Mouse (Mus musculus) limb, embryonic 12.5 days (tissue): ENCODE results near the gene Ctnnal1. TPM values are rescaled to one million over a fixed set of nuclear protein-coding genes. Genes with fewer than 3 reads are reported as not detected.

Source experiments
- ATAC-seq: fragments of 200-750 bp; cut with Nextera tagmentation; 2 replicates; pipeline ENCODE4 v1.8.0; 2017; ENCODE audit warnings: low read depth, moderate TSS enrichment; ENCODE audit not compliant: insufficient number of reproducible peaks, insufficient read depth, low FRiP score, low TSS enrichment
- H3K27ac ChIP-seq: fragments of 300-500 bp; sonication (generic); 2 replicates; pipeline ENCODE4 v1.5.1; 2016; ENCODE audit warnings: mild to moderate bottlenecking, moderate library complexity
- H3K27me3 ChIP-seq: fragments of 300-500 bp; sonication (generic); 2 replicates; pipeline ENCODE4 v1.6.1; 2016; ENCODE audit warnings: mild to moderate bottlenecking, moderate library complexity
- H3K36me3 ChIP-seq: fragments of 300-500 bp; sonication (generic); 2 replicates; pipeline ENCODE4 v1.6.1; 2016; ENCODE audit warnings: mild to moderate bottlenecking, moderate library complexity
- H3K4me1 ChIP-seq: fragments of 300-500 bp; sonication (generic); replicated peaks from 2 replicates; pipeline ENCODE4 v1.6.1; 2016
- H3K4me2 ChIP-seq: fragments of 300-500 bp; sonication (generic); 2 replicates; pipeline ENCODE4 v1.6.1; 2016; ENCODE audit warnings: mild to moderate bottlenecking, moderate library complexity
- H3K4me3 ChIP-seq: fragments of 300-500 bp; sonication (generic); replicated peaks from 2 replicates; pipeline ENCODE4 v1.5.1; 2016; ENCODE audit warnings: mild to moderate bottlenecking
- H3K9ac ChIP-seq: fragments of 300-500 bp; sonication (generic); replicated peaks from 2 replicates; pipeline ENCODE4 v1.6.1; 2016; ENCODE audit warnings: mild to moderate bottlenecking, moderate library complexity
- H3K9me3 ChIP-seq: fragments of 300-500 bp; sonication (generic); 2 replicates; pipeline ENCODE4 v1.6.1; 2016; ENCODE audit warnings: mild to moderate bottlenecking, moderate library complexity
- WGBS: fragments of 180-500 bp; shearing (Covaris S2); methylation state at CpG from one replicate; pipeline ENCODE4 v1.1.7; 2016; 5-methylcytosine and 5-hydroxymethylcytosine counted together
- microRNA counts: library from miRNA; unstranded; fragments of <30 nt; microRNA quantifications from one replicate; lab custom pipeline; 2017
- microRNA-seq: library from miRNA; unstranded; fragments of <30 nt; microRNA quantifications from one replicate; pipeline ENCODE4, GENCODE M21; 2017
- polyA plus RNA-seq: library from polyadenylated mRNA; unstranded; fragments of >200 nt; fragmentation: Nextera tagmentation; extraction: Ambion mirVana; gene quantifications from 2 replicates; pipeline ENCODE4 v1.2.1, GENCODE M21; 2016

Ctnnal1 gene
- polyA plus RNA-seq, 1 experiment from 2014 or later: 40.4 TPM

- peaks cover 66% of the 10 kb centered on the region for H3K36me3 ChIP-seq
- peak; percentile 97 for ATAC-seq
- whole genome bisulfite sequencing: under 1% methylated on average over 72 of the region's 72 CpGs
Observed at GRCm38 (mm10) chr4:56801907-56802668, 62.9 kb downstream of the Ctnnal1 start, which contains the start of the genes Elp1 and Fam206a. Elp1 (minus strand) TSS chr4:56802331. Fam206a (plus strand) TSS chr4:56802345.

GRCm38 (mm10) chr4:56791373-56791772 is 73.6 kb downstream of the Ctnnal1 start:
- peaks cover 93% of the 10 kb centered on the region for H3K36me3 ChIP-seq
- no peak for ATAC-seq
- no peak overlapping the region for H3K9ac ChIP-seq
- WGBS: 61% methylated on average over 1 of the region's 1 CpGs
- H3K9me3 ChIP-seq: no peaks in the 10 kb centered on the region
- H3K27me3 ChIP-seq: no peaks in the 10 kb centered on the region
- H3K4me3 ChIP-seq: no peak overlapping the region
- H3K27ac ChIP-seq: no peak overlapping the region
- H3K4me1 ChIP-seq: no peaks in the 10 kb centered on the region
- no peak overlapping the region for H3K4me2 ChIP-seq

More at GRCm38 (mm10) chr4:56801907-56802668, 62.9 kb downstream of the Ctnnal1 start, which contains the start of the genes Elp1 and Fam206a:
- peak within 1 kb of the TSS; percentile 93 for H3K9ac ChIP-seq
- peaks cover 23% of the 10 kb centered on the region for H3K4me1 ChIP-seq
- peak within 1 kb of the TSS; percentile 81 for H3K4me2 ChIP-seq
- H3K4me3 ChIP-seq: peak within 1 kb of the TSS; percentile 92
- no peaks in the 10 kb centered on the region for H3K27me3 ChIP-seq
- peak within 1 kb of the TSS; percentile 83 for H3K27ac ChIP-seq
- no peaks in the 10 kb centered on the region for H3K9me3 ChIP-seq

GRCm38 (mm10) chr4:56771065-56771464 is 93.9 kb downstream of the Ctnnal1 start:
- no peak for ATAC-seq
- Histone ChIP-seq H3K9me3 (no peaks in the 10 kb centered on the region), H3K4me3 (no peak overlapping the region), H3K27me3 (no peaks in the 10 kb centered on the region), H3K9ac (no peak overlapping the region), H3K27ac (no peak overlapping the region), H3K36me3 (peaks cover 92% of the 10 kb centered on the region), H3K4me1 (no peaks in the 10 kb centered on the region), H3K4me2 (no peak overlapping the region)
- WGBS: 68% methylated on average over 1 of the region's 1 CpGs

- Histone ChIP-seq H3K27ac (no peak overlapping the region), H3K9ac (no peak overlapping the region), H3K36me3 (peaks cover 98% of the 10 kb centered on the region), H3K4me3 (no peak overlapping the region), H3K27me3 (no peaks in the 10 kb centered on the region), H3K4me2 (no peak overlapping the region), H3K4me1 (no peaks in the 10 kb centered on the region), H3K9me3 (no peaks in the 10 kb centered on the region)
- no peak for ATAC-seq
- 94% methylated on average over 7 of the region's 7 CpGs for WGBS
Observed at GRCm38 (mm10) chr4:56768913-56769312, 96.1 kb downstream of the Ctnnal1 start.

GRCm38 (mm10) chr4:56767861-56768284 is 97.1 kb downstream of the Ctnnal1 start:
- H3K27ac ChIP-seq: no peak overlapping the region
- no peak overlapping the region for H3K9ac ChIP-seq
- H3K4me1 ChIP-seq: no peaks in the 10 kb centered on the region
- no peaks in the 10 kb centered on the region for H3K9me3 ChIP-seq
- ATAC-seq: no peak
- peaks cover 96% of the 10 kb centered on the region for H3K36me3 ChIP-seq
- 68% methylated on average over 5 of the region's 5 CpGs for WGBS
- H3K4me3 ChIP-seq: no peak overlapping the region
- H3K27me3 ChIP-seq: no peaks in the 10 kb centered on the region
- no peak overlapping the region for H3K4me2 ChIP-seq

MicroRNAs encoded within 50 kb of the gene (microRNA counts, 519-probe panel; counts per million panel counts)
- 4,552 counts per million, percentile 37 among the panel's probes with 10 or more counts for microRNA mmu-miR-32 (lab: Ali Mortazavi, UCI)

Small RNA genes lying within 50 kb of the gene (microRNA-seq; reads per million reads assigned to microRNA genes)
- 249 reads per million, percentile 63 among the genes with 10 or more reads in this experiment for gene Mir32

Other genes starting within 250 kb of the Ctnnal1 start
- gene Gm26657, start 125.1 kb downstream of the Ctnnal1 start, polyA plus RNA-seq: not detected in 2 replicates
- gene Actl7b, start 123.7 kb downstream of the Ctnnal1 start, polyA plus RNA-seq: 0.19 TPM in 1 of 2 replicates, not detected in the other
- gene Actl7a, start 121.8 kb downstream of the Ctnnal1 start, polyA plus RNA-seq: not detected in 2 replicates
- gene Elp1, start 62.9 kb downstream of the Ctnnal1 start, polyA plus RNA-seq: 78.4 and 87.6 TPM in 2 replicates
- 21.0 and 24.7 TPM in 2 replicates for gene Fam206a, start 62.8 kb downstream of the Ctnnal1 start, polyA plus RNA-seq
- gene Tmem245, start 82.2 kb upstream of the Ctnnal1 start, polyA plus RNA-seq: 14.0 and 14.6 TPM in 2 replicates
- gene Frrs1l, start 125.2 kb upstream of the Ctnnal1 start, polyA plus RNA-seq: 2.2 TPM in 2 replicates